Mouse (Mus musculus) stomach, embryonic 16.5 days (tissue): ENCODE results near the gene 2610021A01Rik. TPM values are rescaled to one million over a fixed set of nuclear protein-coding genes. Genes with fewer than 3 reads are reported as not detected.
A peak's percentile ranks its signal among the peaks of the same experiment; 100 is the strongest.
"Not testable (repeated sequence)": the region's sequence is repeated elsewhere in the genome, so short reads cannot be mapped to it uniquely, and the experiment has no call there.

Experiments
- ATAC-seq: fragments of 200-750 bp; cut with Nextera tagmentation; 2 replicates; pipeline ENCODE4 v1.8.0; 2017; ENCODE audit warnings: moderate number of reproducible peaks, moderate TSS enrichment; ENCODE audit not compliant: insufficient read depth, low FRiP score
- H3K27ac ChIP-seq: fragments of 300-500 bp; sonication (generic); 2 replicates; pipeline ENCODE4 v1.5.1; 2014; ENCODE audit warnings: low read length
- H3K27me3 ChIP-seq: fragments of 300-500 bp; sonication (generic); 2 replicates; pipeline ENCODE4 v1.6.1; 2014; ENCODE audit warnings: low read length, control low read depth, mixed read lengths; ENCODE audit not compliant: control insufficient read depth, insufficient read depth
- H3K36me3 ChIP-seq: fragments of 300-500 bp; sonication (generic); 2 replicates; pipeline ENCODE4 v1.6.1; 2014; ENCODE audit warnings: low read length; ENCODE audit not compliant: control insufficient read depth, insufficient read depth
- H3K4me1 ChIP-seq: fragments of 300-500 bp; sonication (generic); 2 replicates; pipeline ENCODE4 v1.6.1; 2014; ENCODE audit warnings: low read length, control low read depth, mixed read lengths; ENCODE audit not compliant: control insufficient read depth, insufficient read depth
- H3K4me2 ChIP-seq: fragments of 300-500 bp; sonication (generic); 2 replicates; pipeline ENCODE4 v1.6.1; 2014; ENCODE audit warnings: low read depth, low read length, mixed read lengths
- H3K4me3 ChIP-seq: fragments of 300-500 bp; sonication (generic); replicated peaks from 2 replicates; pipeline ENCODE4 v1.5.1; 2014; ENCODE audit warnings: mild to moderate bottlenecking, low read length
- H3K9ac ChIP-seq: fragments of 300-500 bp; sonication (generic); 2 replicates; pipeline ENCODE4 v1.6.1; 2014; ENCODE audit warnings: low read length
- H3K9me3 ChIP-seq: fragments of 300-500 bp; sonication (generic); replicated peaks from 2 replicates; pipeline ENCODE4 v1.6.1; 2016; ENCODE audit warnings: low read length, control low read depth; ENCODE audit not compliant: control insufficient read depth
- WGBS: fragments of 180-500 bp; shearing (Covaris S2); extraction: QIAGEN DNeasy Blood & Tissue Kit; methylation state at CpG from one replicate; pipeline ENCODE4 v1.1.7; 2014; 5-methylcytosine and 5-hydroxymethylcytosine counted together
- polyA plus RNA-seq: library from polyadenylated mRNA; unstranded; fragments of >200 nt; fragmentation: Nextera tagmentation; extraction: Ambion mirVana; gene quantifications from 2 replicates; pipeline ENCODE4 v1.2.1, GENCODE M21; 2015

Gene 2610021A01Rik
- polyA plus RNA-seq, 1 experiment from 2014 or later = 10.4 TPM

GRCm38 (mm10) chr7:41616241-41616640, 17.2 kb downstream of the 2610021A01Rik start:
- 95% methylated on average over 1 of the region's 1 CpGs for WGBS
- not testable (repeated sequence) for ATAC-seq

GRCm38 (mm10) chr7:41632409-41633220, 33.6 kb downstream of the 2610021A01Rik start, which contains the start of gene Zfp788:
Gene Zfp788 (plus strand): TSS chr7:41633203.
- Histone ChIP-seq H3K27me3 (no peaks in the 10 kb centered on the region), H3K27ac (peak within 1 kb of the TSS; percentile 96), H3K9me3 (0 out of 2 replicates have a peak, but pooled peaks cover 5% of the 10 kb centered on the region), H3K4me2 (peak within 1 kb of the TSS; percentile 77), H3K4me3 (peak within 1 kb of the TSS; percentile 74), H3K4me1 (0 out of 2 replicates have a peak, but pooled peaks cover 4% of the 10 kb centered on the region), H3K36me3 (peaks cover 21% of the 10 kb centered on the region), H3K9ac (peak within 1 kb of the TSS; percentile 83)
- under 1% methylated on average over 27 of the region's 27 CpGs for WGBS
- peak; percentile 98 for ATAC-seq

More at GRCm38 (mm10) chr7:41616241-41616640, 17.2 kb downstream of the 2610021A01Rik start:
- not testable (repeated sequence) for H3K4me2 ChIP-seq, H3K4me1 ChIP-seq, H3K9ac ChIP-seq, H3K4me3 ChIP-seq, H3K9me3 ChIP-seq, H3K27me3 ChIP-seq, H3K27ac ChIP-seq
- H3K36me3 ChIP-seq = peaks cover 14% of the 10 kb centered on the region; the same call in 1 of the 2 replicates

DNA sequence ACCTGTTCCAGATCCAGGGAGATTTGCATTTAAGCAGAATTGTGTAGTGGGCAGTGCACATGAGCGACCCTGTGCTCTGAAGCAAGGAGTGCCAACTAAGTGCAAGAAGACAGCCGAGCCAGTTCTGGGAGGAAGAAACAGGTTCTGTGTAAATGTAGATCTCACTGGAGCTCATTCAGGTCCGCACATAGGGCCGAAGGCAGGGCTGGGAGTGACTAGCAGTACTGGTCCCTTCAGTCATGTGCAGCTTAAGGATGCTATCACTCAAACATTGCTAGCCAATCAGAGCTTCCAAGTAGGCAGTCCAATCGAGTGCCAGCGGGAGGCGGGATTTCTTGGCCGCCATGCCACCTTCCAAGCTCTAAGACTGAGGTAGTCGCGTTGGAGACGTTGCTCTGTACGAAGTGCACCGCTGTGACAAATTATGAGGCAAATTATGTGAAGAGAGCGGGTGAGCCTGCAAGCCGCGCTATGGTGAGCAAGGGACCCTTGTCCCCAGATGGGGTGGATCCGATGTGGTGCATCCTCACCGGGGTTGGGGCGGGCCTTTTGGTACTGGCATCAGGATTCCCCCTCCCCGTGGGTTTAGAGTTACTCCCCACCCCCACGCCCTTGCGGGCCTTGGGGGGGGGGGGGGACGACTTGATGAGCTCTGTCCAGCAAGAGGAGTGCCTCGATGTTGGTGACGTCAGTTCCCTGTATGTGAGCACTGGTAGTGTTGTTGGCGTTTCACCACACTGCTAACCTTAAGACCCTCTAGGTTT, 34.4 kb downstream of the 2610021A01Rik start:
- H3K36me3 ChIP-seq = peaks cover 19% of the 10 kb centered on the region
- H3K9me3 ChIP-seq = 0 out of 2 replicates have a peak, but pooled peaks cover 5% of the 10 kb centered on the region
- peak; percentile 96 for ATAC-seq
- H3K9ac ChIP-seq = peak overlapping the region; percentile 83
- under 1% methylated on average over 25 of the region's 26 CpGs for WGBS
- H3K4me2 ChIP-seq = peak overlapping the region; percentile 77
- H3K4me1 ChIP-seq = 0 out of 2 replicates have a peak, but pooled peaks cover 4% of the 10 kb centered on the region
- H3K27ac ChIP-seq = peak overlapping the region; percentile 96
- H3K27me3 ChIP-seq = no peaks in the 10 kb centered on the region
- H3K4me3 ChIP-seq = peak overlapping the region; percentile 74

GRCm38 (mm10) chr7:41674326-41674725, 75.3 kb downstream of the 2610021A01Rik start:
- H3K27me3 ChIP-seq, H3K4me3 ChIP-seq, H3K9me3 ChIP-seq, H3K4me1 ChIP-seq, H3K36me3 ChIP-seq, H3K4me2 ChIP-seq, ATAC-seq, H3K27ac ChIP-seq, H3K9ac ChIP-seq: not testable (repeated sequence)
- WGBS = 56% methylated on average over 1 of the region's 1 CpGs

Other genes starting within 250 kb of the 2610021A01Rik start
- gene AI987944, start 205.9 kb upstream of the 2610021A01Rik start, polyA plus RNA-seq = 12.0 and 12.2 TPM in 2 replicates
- 0.22 and 0.31 TPM in 2 replicates for gene Vmn2r57, start 150.5 kb upstream of the 2610021A01Rik start, polyA plus RNA-seq
- 0.18 TPM in 1 of 2 replicates, not detected in the other for gene Gm20449, start 99.8 kb upstream of the 2610021A01Rik start, polyA plus RNA-seq
- gene AW146154, start 99.3 kb upstream of the 2610021A01Rik start, polyA plus RNA-seq = 9.5 and 10.2 TPM in 2 replicates
- gene Gm6871, start 25.6 kb upstream of the 2610021A01Rik start, polyA plus RNA-seq = not detected in 2 replicates
- 9.0 and 11.0 TPM in 2 replicates for gene Zfp788, start 34.0 kb downstream of the 2610021A01Rik start, polyA plus RNA-seq